Mouse (Mus musculus): ENCODE data around the gene Chd4. TPM values are rescaled to one million over a fixed set of nuclear protein-coding genes. Genes with fewer than 3 reads are reported as not detected.

Gene Chd4
- polyA plus RNA-seq, 1 experiment from 2014 or later, result 66.7 TPM

DNA sequence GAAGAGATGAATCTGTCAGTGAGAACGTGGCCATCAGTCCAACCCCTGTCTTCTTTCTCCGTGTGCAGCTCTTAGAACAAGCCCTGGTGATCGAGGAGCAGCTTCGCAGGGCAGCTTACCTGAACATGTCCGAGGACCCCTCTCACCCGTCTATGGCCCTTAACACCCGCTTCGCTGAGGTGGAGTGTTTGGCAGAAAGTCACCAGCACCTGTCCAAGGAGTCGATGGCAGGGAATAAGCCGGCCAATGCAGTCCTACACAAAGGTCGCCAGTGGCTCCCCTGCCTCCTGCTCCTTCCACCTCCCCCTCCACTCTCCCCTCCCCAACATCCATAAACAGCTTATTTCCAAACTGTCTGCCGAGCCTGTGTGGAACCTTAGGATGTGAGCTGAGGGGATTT lies 32.9 kb downstream of the Chd4 start:
- no peak for ATAC-seq (ENCODE audit: insufficient number of reproducible peaks, low FRiP score, low TSS enrichment, low read depth)
- no peak overlapping the region for H3K27ac ChIP-seq
- no peaks in the 10 kb centered on the region for H3K9me3 ChIP-seq
- no peak overlapping the region for H3K4me2 ChIP-seq
- H3K27me3 ChIP-seq, result no peaks in the 10 kb centered on the region
- peaks cover 9% of the 10 kb centered on the region; the same call in 1 of the 2 replicates for H3K4me1 ChIP-seq
- peaks cover 71% of the 10 kb centered on the region for H3K36me3 ChIP-seq
- H3K9ac ChIP-seq, result no peak overlapping the region
- WGBS, result 89% methylated on average over 12 of the region's 12 CpGs
- H3K4me3 ChIP-seq, result no peak overlapping the region

DNA sequence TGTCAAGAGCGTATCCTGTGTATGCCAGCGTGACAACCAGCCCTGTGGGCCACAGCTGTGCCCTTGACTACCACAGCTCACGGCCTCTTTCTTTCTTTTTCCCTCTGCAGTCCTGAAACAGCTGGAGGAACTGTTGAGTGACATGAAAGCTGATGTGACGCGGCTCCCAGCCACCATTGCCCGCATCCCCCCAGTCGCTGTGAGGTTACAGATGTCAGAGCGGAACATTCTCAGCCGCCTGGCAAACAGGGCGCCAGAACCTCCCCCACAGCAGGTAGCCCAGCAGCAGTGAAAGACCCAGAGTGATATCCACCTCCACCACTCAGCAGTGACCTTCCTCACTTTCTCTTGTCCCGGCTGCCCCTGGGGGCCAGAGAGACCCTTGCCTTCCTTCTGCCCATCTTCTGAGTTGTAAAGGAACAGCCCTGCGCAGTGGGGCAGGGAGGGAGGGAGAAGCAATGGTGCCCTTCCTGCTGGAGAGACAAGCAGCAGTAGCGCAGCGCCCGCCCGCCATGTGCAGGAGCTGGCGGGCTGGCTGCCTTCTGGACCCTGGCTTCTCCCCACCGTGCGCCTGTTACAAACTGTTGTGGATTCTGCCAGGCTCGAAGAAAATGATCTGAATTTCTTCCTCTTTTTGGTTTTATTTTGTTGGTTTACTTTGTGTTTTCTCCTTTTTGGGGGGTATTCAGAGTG lies 34.1 kb downstream of the Chd4 start:
- Histone ChIP-seq H3K4me2 (no peak overlapping the region), H3K27me3 (no peaks in the 10 kb centered on the region), H3K4me3 (no peak overlapping the region), H3K4me1 (peaks cover 9% of the 10 kb centered on the region; the same call in 1 of the 2 replicates), H3K27ac (no peak overlapping the region), H3K36me3 (peaks cover 71% of the 10 kb centered on the region), H3K9ac (no peak overlapping the region), H3K9me3 (no peaks in the 10 kb centered on the region)
- ATAC-seq (ENCODE audit: insufficient number of reproducible peaks, low FRiP score, low TSS enrichment, low read depth), result no peak
- WGBS, result 88% methylated on average over 20 of the region's 20 CpGs

DNA sequence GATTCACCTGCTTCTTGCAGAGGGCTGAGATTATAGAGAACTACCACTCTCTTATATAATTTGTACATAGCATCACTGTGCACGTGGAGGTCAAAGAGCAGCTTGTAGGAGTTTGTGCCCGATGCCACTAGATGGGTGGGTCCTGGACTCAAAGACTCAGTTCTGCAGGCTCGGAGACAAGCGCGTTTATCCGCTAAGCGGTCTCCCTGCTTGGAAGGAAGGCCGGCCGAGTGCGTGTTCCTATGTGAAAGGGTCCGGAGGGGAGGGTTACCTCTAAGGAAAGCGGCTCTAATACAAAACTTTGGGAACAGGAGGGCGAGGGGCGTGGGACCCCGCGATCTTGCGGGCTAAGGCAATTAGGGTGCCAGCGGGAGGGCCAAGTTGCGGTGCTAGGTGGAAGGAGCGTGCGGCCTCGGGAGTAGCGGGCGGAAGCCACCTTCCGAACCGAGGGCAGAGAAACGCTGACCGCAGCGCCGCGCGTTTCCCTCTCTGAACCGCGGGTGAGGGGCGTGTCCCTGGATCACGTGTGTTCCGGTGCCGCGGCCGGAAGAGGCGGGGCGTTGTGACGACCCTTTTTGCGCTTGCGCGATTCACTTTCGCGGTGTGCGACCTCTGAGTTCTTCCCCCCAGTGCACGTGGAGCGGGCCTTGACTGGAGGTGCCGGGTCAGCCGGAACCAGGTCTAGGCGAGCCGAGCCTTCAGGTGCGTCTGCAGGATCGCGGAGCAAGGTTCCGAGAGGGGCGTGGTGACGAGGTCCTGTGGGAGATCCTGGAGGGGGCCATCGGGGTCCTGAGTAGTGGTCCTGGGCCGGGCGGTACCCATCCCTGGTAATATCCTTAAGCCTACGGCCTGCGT lies 35.7 kb downstream of the Chd4 start, which contains the start of gene Nop2:
Gene Nop2, plus strand, starts transcription at position 608 of the 855 bp plus-strand sequence.
- Histone ChIP-seq H3K27ac (peak within 1 kb of the TSS; percentile 89), H3K4me1 (peaks cover 9% of the 10 kb centered on the region; the same call in 1 of the 2 replicates), H3K9ac (peak within 1 kb of the TSS; percentile 74), H3K36me3 (peaks cover 72% of the 10 kb centered on the region), H3K4me2 (peak within 1 kb of the TSS; percentile 65), H3K4me3 (peak within 1 kb of the TSS; percentile 91), H3K27me3 (no peaks in the 10 kb centered on the region), H3K9me3 (no peaks in the 10 kb centered on the region)
- peak; percentile 88 for ATAC-seq (ENCODE audit: insufficient number of reproducible peaks, low FRiP score, low TSS enrichment, low read depth)
- WGBS, result under 1% methylated on average over 66 of the region's 66 CpGs

DNA sequence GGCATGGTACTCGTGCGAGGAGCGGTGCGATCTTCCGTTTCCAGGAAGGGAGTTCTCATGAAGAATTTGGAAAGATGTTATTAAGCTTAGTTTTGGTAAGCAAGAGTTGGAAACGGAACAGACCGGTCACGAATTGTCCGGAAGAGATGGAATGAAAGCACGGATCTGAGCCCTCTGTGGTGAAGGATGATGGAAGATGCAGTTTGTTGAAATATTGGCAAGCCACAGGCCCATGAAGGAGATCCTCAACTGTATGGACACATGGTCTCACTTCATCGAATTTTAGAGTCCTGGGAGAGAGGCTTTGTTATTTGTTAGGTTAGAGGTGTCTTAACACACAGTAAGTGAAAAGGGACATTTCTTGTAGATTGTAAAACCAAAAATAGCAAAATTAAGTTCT lies 36.7 kb downstream of the Chd4 start:
- H3K4me2 ChIP-seq, result peak overlapping the region; percentile 65
- peak overlapping the region; percentile 91 for H3K4me3 ChIP-seq
- no peaks in the 10 kb centered on the region for H3K27me3 ChIP-seq
- H3K9ac ChIP-seq, result peak overlapping the region; percentile 74
- 10% methylated on average over 11 of the region's 11 CpGs for WGBS
- no peaks in the 10 kb centered on the region for H3K9me3 ChIP-seq
- H3K36me3 ChIP-seq, result peaks cover 71% of the 10 kb centered on the region
- H3K27ac ChIP-seq, result 0 out of 2 replicates have a peak overlapping the region, but pooled peaks have one; percentile 89
- peaks cover 9% of the 10 kb centered on the region; the same call in 1 of the 2 replicates for H3K4me1 ChIP-seq
- no peak for ATAC-seq (ENCODE audit: insufficient number of reproducible peaks, low FRiP score, low TSS enrichment, low read depth)

DNA sequence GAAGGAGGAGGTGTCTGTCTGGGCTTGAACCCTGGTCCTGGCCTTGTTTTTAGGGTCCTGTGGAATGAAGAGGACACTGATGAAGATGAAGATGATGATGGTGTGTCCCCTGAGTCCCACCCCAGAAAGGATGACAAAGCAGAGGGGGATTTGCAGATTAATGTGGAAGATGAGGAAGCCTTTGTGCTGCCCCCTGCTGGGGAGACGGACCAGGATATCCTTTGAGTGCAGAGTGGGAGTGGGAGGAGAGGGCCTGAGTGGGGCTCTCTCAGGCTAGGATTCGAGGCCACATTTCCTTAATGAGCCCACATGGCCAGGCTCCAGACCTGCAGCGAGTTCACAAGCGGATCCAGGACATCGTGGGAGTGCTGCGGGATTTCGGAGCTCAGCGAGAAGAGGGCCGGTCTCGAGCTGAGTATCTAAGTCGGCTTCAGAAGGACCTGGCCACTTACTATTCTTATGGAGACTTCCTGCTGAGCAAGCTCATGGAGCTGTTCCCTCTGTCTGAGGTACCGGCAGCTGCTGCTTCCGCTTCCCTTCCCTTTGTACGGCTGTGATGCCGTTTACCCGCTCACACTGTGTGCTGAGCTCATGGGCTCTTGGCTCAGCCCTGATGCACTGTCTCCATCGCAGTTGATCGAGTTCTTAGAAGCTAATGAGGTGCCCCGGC lies 41.4 kb downstream of the Chd4 start:
- Histone ChIP-seq H3K4me1 (peaks cover 5% of the 10 kb centered on the region; the same call in 1 of the 2 replicates), H3K9ac (no peak overlapping the region), H3K36me3 (peaks cover 87% of the 10 kb centered on the region), H3K27ac (no peak overlapping the region), H3K27me3 (no peaks in the 10 kb centered on the region), H3K4me2 (no peak overlapping the region), H3K9me3 (no peaks in the 10 kb centered on the region), H3K4me3 (no peak overlapping the region)
- 91% methylated on average over 19 of the region's 19 CpGs for WGBS
- ATAC-seq (ENCODE audit: insufficient number of reproducible peaks, low FRiP score, low TSS enrichment, low read depth), result no peak

DNA sequence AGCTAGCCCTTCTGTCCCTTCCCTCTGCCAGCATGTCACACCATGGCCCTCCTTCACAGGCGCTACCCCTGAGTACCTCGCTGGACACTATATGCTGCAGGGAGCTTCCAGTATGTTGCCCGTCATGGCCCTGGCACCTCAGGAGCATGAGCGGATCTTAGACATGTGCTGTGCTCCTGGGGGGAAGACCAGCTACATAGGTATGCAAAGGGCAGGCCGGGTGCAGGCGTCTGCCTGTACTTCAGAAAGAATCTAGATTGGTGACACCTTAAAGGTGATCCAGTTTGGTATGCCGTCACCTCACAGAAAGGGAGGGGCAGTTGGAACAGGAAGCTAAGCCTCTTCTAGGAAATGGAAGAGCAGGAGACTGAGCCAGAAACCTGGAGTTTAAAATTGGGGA lies 44.0 kb downstream of the Chd4 start:
- no peak overlapping the region for H3K4me3 ChIP-seq
- ATAC-seq (ENCODE audit: insufficient number of reproducible peaks, low FRiP score, low TSS enrichment, low read depth), result no peak
- peaks cover 95% of the 10 kb centered on the region for H3K36me3 ChIP-seq
- 89% methylated on average over 7 of the region's 7 CpGs for WGBS
- no peak overlapping the region for H3K9ac ChIP-seq
- H3K9me3 ChIP-seq, result no peaks in the 10 kb centered on the region
- H3K27me3 ChIP-seq, result no peaks in the 10 kb centered on the region
- no peak overlapping the region for H3K4me2 ChIP-seq
- H3K27ac ChIP-seq, result no peak overlapping the region
- H3K4me1 ChIP-seq, result peaks cover 3% of the 10 kb centered on the region

DNA sequence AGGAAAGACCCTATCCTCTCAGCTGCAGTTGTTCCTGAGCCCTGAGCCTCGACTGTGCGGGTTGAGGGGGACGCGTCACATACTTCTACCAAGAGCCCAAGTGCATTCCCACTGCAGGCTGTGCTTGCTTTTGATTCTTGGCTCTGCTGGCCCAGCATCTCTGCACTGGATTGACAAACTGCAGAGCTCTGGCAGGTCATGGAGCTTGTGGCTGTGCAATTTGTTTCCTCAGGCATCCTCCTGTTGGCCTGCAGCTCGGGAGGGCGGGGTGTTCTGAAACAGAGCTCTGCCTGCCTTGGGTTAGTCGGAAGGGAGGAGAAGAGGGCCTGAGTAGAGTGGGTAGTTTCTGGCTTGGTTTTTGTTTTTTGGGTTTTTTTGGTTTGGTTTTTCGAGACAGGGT lies 46.7 kb downstream of the Chd4 start:
- Histone ChIP-seq H3K36me3 (peaks cover 71% of the 10 kb centered on the region), H3K27me3 (no peaks in the 10 kb centered on the region), H3K4me2 (no peak overlapping the region), H3K4me3 (no peak overlapping the region), H3K27ac (no peak overlapping the region), H3K9ac (no peak overlapping the region), H3K9me3 (no peaks in the 10 kb centered on the region), H3K4me1 (peaks cover 26% of the 10 kb centered on the region)
- WGBS, result 87% methylated on average over 8 of the region's 8 CpGs
- ATAC-seq (ENCODE audit: insufficient number of reproducible peaks, low FRiP score, low TSS enrichment, low read depth), result no peak

DNA sequence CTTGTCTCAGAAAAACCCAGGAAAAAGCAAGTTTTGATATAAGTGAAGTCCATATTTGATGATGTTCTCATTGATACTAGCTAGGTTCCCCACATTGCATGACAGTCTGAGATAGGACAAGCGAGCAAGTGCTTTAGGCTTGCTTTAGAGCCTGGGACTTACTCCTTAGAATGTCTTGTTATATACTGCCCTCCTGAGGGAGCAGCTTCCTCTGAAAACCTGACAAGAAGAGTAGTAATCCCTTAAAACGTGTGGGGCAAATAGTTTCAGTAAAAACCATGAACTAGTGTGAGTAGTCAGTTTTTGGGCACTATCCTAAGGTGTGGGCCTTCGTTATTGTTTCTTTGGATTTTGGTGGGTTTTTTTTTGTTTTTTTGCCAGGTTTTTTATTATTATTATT lies 47.3 kb downstream of the Chd4 start:
- Histone ChIP-seq H3K9ac (no peak overlapping the region), H3K27ac (no peak overlapping the region), H3K36me3 (peaks cover 65% of the 10 kb centered on the region), H3K4me3 (no peak overlapping the region), H3K4me1 (peaks cover 32% of the 10 kb centered on the region), H3K4me2 (no peak overlapping the region), H3K9me3 (no peaks in the 10 kb centered on the region), H3K27me3 (no peaks in the 10 kb centered on the region)
- no peak for ATAC-seq (ENCODE audit: insufficient number of reproducible peaks, low FRiP score, low TSS enrichment, low read depth)
- 74% methylated on average over 3 of the region's 3 CpGs for WGBS

DNA sequence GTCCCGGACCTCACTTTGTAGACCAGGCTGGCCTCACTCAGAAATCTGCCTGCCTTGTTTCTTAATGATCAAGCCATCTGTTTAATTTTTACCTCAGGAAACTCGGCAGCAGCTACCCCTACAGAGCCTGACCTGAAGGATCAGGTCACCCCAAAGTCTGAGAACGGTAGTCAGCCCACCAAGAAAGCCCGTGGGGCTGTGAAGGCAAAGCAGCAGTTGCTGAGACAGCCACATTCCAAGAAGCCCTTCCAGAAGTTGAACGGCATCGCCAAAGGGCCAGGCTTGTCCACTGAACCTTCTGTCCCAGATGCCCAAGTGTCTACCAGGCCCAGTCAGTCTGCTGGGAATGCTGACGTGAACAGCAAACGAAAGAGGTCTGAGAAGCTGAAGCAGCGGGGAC lies 48.1 kb downstream of the Chd4 start:
- H3K9ac ChIP-seq, result no peak overlapping the region
- no peak overlapping the region for H3K4me3 ChIP-seq
- no peaks in the 10 kb centered on the region for H3K9me3 ChIP-seq
- 83% methylated on average over 9 of the region's 9 CpGs for WGBS
- no peak overlapping the region for H3K27ac ChIP-seq
- H3K27me3 ChIP-seq, result no peaks in the 10 kb centered on the region
- peaks cover 40% of the 10 kb centered on the region for H3K4me1 ChIP-seq
- peaks cover 62% of the 10 kb centered on the region for H3K36me3 ChIP-seq
- H3K4me2 ChIP-seq, result no peak overlapping the region
- no peak for ATAC-seq (ENCODE audit: insufficient number of reproducible peaks, low FRiP score, low TSS enrichment, low read depth)

DNA sequence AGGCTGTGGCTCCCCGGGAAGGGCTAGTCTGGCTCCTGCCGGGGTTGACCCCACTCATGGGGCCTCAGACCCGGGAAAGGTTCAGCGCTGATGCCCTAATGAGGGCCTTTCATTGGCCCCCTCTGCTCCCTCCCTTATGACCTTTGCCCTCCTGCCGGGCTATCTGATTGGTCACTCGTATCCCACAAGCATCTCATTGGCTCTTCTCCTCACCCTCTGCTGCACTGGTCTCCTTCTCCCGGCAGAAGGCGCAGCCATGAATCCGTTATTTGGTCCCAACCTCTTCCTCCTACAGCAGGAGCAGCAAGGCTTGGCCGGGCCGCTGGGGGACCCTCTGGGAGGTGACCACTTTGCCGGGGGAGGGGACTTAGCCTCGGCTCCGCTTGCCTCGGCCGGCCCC lies 49.2 kb downstream of the Chd4 start, which contains the start of gene Iffo1:
Gene Iffo1, plus strand, starts transcription at position 241 of the 400 bp plus-strand sequence.
- H3K27ac ChIP-seq, result peak within 1 kb of the TSS; percentile 91
- peak; percentile 81 for ATAC-seq (ENCODE audit: insufficient number of reproducible peaks, low FRiP score, low TSS enrichment, low read depth)
- no peaks in the 10 kb centered on the region for H3K9me3 ChIP-seq
- WGBS, result 2% methylated on average over 16 of the region's 16 CpGs
- peak within 1 kb of the TSS; percentile 70 for H3K4me3 ChIP-seq
- peaks cover 51% of the 10 kb centered on the region for H3K36me3 ChIP-seq
- H3K4me2 ChIP-seq, result peak within 1 kb of the TSS; percentile 87
- no peaks in the 10 kb centered on the region for H3K27me3 ChIP-seq
- H3K4me1 ChIP-seq, result peaks cover 48% of the 10 kb centered on the region
- peak within 1 kb of the TSS; percentile 69 for H3K9ac ChIP-seq

DNA sequence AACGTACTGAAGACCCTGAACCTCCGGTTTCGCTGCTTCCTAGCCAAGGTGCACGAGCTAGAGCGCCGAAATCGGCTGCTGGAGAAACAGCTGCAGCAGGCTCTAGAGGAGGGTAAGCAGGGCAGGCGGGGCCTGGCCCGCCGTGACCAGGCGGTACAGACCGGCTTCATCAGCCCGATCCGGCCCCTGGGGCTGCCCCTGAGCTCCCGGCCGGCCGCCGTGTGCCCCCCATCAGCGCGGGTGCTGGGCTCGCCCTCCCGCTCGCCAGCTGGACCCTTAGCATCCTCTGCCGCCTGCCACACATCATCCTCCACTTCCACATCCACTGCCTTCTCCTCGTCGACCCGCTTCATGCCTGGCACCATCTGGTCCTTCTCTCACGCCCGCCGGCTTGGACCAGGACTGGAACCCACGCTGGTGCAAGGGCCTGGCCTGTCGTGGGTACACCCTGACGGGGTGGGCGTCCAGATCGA lies 49.7 kb downstream of the Chd4 start:
- Histone ChIP-seq H3K9ac (peak overlapping the region; percentile 69), H3K9me3 (no peaks in the 10 kb centered on the region), H3K4me3 (peak overlapping the region; percentile 70), H3K4me1 (peaks cover 48% of the 10 kb centered on the region), H3K4me2 (peak overlapping the region; percentile 87), H3K36me3 (peaks cover 45% of the 10 kb centered on the region), H3K27me3 (no peaks in the 10 kb centered on the region), H3K27ac (peak overlapping the region; percentile 91)
- ATAC-seq (ENCODE audit: insufficient number of reproducible peaks, low FRiP score, low TSS enrichment, low read depth), result no peak
- 2% methylated on average over 33 of the region's 35 CpGs for WGBS

All from limb, embryonic 15.5 days (tissue).